Mouse (Mus musculus): ENCODE results near the gene Mapk3.
"Not testable (repeated sequence)": the region's sequence is repeated elsewhere in the genome, so short reads cannot be mapped to it uniquely, and the experiment has no call there.

Mapk3 gene

DNA sequence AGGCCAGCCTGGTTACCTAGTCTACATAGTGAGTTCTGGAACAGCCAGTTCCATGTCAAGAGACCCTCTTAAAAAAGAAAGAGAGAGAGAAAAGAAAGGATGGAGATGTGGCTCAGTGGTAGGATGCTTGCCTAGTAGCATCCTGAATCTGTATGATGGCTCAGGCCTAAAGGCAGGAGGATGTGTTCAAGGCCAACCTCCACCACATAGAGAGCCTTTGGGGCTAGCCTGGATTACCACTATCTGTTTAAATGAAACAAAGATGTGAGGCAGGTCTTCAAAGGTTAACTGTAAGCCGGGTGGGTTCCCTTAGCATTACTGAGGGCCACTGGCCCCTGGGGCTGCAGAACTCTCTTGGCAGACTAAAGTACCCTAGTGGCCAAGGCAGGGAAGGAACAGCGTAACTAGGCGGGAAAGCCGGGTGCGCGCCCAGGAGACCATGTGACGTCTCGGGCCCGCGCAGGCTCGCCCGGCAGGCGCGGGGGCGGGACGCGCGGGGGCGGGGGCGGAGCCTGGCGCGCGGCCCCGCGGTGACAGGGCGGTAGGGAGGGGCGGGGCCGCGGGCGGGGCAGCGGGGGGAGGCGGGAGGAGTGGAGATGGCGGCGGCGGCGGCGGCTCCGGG lies at the start of gene Mapk3:
Gene Mapk3 (plus strand): TSS at position 552 of the 622 bp plus-strand sequence.
- DNase-seq (ENCODE audit: low spot score), result peak; percentile 82

DNA sequence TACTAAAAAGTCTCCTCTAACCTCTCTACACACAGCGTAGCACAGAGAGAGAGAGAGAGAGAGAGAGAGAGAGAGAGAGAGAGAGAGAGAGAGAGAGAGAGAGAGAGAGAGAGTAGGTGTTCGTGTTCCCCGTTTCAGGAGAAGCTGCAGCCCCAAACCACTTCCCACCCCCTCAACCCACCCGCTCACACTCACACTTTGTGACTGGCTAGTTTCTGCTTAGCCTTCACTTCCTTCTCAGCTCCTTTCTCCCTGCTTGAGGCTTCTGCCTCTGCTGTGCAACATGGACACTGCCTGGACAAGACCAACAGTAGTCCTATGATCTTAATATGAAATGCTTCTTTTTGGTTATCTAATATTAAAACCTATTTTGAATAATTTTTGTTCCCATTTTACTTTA lies 49.1 kb upstream of the Mapk3 start:
- DNase-seq (ENCODE audit: low spot score), result no peak

DNA sequence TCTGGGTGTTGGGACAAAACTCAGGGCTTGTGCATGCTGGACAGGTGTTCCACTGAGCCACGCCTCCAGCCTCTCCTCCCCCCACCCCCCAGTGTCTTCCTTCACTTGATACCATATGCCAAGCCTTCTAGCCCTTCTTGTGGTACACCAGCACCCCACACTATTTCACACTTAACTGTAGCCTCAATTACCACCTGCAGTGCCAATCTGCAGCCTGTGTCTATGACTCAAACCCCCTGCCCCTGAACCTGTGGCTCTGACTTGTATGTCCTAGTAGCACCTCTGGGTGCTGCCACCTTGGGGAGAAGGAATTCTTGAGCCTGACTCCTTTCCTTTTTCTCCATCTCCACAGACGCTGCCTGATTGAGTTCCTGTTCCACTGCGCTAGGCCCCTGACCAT lies 47.5 kb upstream of the Mapk3 start:
- DNase-seq (ENCODE audit: low spot score), result no peak

DNA sequence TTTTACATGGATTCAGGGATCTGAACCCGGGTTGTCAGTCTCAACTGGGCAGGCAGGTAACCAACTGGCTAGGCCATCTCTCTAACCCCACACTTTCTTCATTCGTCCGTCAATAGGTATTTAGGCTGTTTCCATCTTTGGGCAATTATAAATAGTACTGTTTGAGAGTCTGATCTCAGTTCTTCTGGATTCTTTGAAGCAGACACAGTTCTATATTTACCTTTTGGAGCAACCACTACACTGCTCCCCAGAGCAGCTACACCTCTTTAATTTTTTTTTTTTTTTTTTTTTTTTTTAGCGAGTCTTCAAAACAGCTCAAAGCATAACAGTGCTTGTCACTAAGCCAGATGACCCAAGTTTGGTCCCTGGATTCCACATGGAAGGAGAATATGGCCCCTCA lies 43.7 kb upstream of the Mapk3 start:
- DNase-seq (ENCODE audit: low spot score), result no peak

DNA sequence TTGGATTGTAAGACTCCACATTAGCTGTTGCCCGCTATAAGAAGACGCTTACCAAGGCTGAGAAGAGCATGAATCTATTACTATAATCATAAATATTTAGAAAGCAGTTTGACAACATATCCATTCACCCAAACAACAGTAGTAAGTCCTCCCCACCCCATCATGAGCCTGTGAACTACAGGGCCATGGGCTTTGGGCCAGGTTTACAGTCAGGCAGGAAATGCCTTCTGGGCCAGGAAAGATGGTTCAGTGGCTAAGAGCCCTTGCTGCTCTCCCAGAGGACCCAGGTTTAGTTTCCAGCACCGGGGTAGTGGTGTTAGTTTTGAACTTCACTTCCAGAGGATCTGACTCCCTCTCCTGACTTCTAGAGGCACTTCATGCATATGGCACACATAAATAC lies 41.8 kb upstream of the Mapk3 start:
- no peak for DNase-seq (ENCODE audit: low spot score)

DNA sequence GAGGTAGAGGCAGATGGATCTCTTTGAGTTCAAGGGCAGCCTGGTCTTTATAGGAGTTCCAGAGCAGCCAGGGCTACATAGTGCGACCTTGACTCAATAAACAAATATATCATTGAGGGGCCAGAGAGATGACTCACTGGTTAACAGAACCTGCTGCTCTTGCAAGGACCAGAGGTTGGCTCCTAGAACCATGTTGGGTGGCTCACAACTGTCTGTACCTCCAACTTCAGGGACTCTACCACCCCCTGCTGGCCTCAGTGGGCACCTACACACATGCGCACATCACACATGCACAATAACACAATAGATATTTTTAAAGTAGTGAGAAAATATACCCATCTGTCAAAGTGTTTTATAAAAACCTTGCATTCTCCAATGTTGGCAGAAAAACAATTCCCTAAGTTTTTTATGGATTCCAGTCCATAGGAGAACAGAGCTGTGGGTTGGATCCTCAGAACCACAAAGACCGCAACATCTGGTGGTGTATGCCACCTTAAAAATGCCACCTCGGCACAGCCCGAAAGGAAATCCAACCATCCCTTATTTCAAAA lies 40.5 kb upstream of the Mapk3 start:
- DNase-seq (ENCODE audit: low spot score), result no peak

DNA sequence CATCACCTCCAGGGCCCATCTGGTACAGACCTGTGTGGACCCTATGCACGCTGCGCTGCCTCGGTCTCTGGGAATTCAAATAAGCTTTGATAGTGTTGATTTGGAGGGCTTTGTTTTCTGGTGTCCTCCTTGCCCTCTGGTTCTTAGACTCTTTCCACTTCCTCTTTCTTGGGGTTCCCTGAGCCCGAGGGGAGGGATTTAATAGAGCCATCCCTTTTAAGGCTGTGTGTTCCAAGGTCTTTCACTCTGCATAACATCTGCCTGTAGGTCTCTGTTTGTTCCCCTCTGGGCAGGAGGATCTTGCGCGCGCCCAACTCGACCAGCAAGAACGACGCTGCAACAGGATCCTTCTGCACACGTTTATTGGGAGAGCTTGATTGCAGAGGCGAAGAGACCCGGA lies 37.8 kb upstream of the Mapk3 start:
- no peak for DNase-seq (ENCODE audit: low spot score)

DNA sequence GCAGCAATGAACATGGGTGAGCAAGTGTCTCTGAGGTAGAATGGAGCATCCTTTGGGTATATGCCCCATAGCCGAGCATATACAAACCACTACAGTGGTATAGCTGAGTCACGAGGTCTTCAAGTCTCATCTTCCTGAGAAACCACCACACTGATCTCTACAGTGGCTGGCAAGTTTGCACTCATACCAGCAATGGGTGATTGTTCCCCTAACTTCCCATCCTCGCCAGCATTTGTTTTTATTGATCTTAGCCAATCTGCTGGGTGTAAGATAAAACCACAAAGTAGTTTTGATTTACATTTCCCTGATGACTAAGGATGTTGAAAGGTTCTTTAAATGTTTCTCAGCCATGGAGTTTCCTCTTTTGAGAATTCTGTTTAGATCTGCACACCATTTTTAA lies 34.3 kb upstream of the Mapk3 start:
- no peak for DNase-seq (ENCODE audit: low spot score)

DNA sequence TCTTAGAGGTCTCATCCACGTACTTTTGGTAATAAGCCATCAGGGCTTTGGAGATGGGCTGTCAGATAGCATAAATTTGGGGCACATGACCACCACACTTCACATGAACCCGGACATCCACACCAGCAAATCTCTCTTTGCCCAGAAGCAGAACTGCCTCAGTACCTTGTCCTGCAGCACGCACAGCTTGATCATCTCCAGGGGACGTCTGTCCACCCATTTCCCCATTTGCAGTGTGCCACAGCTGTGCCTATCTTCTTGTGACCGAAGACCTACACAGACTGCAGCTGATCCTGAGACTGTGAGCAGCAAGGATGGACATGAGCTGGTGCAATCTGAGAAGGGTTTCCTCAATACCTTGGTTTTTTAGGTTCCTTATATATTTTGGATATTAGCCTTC lies 33.7 kb upstream of the Mapk3 start:
- no peak for DNase-seq (ENCODE audit: low spot score)

DNA sequence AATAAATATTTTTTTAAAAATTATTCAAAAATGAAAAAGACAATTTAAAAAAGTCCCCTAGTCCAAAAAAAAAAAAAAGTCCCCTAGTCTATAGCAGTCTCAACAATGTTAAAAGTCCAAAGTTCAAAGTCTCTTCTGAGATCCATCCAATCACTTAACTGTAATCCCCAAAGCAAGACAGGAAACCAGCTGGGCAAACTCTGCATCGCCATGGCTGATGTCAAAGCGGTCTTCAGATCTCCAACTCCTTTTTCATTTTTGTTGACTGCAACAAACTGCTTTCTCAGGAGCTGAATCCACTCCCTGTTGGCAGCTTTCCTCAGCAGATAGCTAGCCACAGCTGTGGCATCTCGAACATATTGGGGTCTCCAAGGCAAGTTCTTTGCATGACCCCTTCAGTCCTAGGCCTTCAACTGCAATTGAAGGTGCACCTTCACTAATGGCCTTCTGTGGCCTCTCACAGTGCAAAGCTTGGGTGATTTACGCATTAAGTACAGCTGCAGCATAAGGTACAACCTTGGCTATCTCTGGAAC lies 29.1 kb upstream of the Mapk3 start:
- not testable (repeated sequence) for DNase-seq (ENCODE audit: low spot score)

DNA sequence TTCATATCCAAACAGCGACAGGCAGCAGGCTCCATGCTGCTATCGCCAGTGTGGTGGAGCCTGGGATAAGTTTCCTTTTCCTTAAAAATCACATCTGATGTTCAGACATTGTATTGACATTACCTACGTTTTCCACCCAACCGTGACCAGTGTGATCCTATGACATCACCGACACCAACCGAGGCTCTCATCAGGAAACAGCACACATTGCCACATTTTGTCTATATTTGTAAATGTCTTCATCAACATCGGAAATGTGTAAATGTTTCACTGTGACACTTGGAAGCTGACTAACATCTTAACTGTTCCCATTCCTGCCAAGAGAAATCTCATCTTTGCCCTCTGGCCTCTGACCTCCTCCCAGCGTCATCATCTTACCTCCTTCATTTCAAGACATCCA lies 23.3 kb upstream of the Mapk3 start:
- no peak for DNase-seq (ENCODE audit: low spot score)

DNA sequence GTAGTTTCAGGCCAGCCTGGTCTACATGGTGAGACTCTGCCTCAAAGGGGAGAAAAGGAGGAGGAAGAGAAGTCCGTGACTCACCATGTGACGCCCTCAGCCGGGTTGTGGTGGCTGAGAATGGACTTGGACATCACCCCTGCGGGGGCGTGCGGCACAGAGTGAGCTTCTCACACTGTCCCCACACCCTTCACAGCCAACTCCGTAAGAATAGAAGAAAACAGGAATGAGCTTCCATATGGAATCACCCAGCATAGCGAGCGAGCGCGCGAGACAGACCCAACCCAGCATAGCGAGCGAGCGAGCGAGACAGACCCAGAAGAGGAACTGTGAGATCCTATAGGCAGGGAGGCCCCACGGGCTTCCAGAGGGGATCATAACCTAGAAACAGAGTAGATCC lies 19.9 kb upstream of the Mapk3 start:
- DNase-seq (ENCODE audit: low spot score), result no peak

DNA sequence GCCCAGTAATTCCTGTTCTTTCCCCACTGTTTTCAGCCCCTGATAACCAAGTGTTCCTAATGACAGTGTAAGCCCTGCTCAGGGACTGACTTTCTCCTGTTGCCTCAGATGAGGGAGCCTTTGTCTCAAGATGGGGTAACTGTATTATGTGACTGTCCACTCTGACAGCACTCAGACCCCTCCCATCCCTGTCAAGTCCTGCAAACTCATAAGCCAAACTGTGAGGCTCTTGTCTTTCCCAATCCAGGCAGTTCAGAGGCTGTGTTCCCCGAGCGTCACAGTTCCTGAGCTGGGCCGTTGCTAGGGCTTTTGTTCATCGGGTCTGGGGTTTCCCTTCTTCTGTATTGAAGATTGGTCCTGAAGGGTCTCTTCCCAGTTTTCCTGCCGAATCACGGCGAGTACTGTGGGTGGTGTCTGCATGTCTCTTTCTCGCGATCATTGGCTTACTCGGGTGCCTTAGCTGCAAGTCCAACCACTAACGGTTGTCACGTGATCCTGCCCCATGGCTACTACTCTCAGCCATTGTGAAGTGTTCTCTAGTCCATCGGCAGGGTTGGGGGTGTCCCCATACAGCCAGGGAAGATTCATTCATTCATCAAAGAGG lies 19.2 kb upstream of the Mapk3 start:
- DNase-seq (ENCODE audit: low spot score), result no peak

DNA sequence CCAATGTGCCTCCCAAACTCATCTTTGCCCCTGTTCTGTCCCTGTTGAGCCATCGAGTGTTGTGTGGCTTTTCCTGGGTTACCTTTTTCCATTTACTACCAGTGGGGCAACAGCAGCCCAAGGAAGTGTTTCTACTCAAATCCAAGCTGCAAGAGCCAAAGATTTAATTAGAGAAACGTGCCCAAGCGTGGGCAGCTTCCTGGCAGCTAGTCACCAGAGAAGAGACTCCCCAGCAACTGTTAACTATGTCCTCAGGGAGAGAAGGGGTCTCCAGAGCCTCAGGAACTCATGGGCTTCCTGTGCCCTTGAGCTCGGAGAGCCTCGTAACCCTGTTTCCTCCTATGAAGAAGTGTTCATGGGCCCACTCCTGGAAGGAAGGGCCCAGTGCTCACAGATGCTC lies 18.4 kb upstream of the Mapk3 start:
- no peak for DNase-seq (ENCODE audit: low spot score)

DNA sequence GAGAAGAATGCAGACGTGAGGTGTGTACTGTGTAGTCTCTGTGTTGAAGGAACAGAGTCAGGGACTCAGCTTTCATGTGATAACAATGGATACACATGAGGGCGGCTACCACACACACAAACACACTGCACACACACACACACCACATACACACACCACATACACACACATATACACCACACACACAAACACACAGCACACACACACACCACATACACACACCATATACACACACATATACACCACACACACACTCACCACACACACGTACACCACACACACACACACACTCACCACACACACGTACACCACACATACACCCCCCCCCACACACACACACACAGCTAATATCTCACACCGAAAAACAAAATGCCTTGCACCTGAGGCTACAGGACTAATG lies 17.9 kb upstream of the Mapk3 start:
- DNase-seq (ENCODE audit: low spot score), result no peak

DNA sequence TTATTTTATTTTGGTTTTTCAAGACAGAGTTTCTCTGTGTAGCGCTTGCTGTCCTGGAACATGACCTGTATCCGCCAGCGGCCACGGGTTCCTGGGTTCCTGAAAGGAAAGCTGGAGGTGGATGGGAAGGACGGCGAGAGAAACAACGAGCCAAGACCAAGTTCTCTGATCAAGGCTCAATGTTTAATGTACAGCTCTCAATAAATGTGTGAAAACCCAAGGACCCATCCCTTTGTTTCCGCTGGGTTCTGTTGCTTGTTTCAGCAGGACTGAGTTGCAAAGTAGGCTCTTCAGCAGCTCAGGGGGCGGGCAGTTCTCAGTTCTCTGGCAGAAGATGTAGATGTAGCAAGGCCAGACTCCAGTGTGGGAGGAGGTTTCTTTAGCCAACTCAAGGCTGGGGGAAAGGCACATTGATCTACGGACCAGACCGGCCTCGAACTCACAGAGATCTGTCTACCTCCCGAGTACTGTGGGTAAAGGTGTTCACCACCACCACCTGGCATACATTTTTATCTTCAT lies 17.4 kb upstream of the Mapk3 start:
- no peak for DNase-seq (ENCODE audit: low spot score)

DNA sequence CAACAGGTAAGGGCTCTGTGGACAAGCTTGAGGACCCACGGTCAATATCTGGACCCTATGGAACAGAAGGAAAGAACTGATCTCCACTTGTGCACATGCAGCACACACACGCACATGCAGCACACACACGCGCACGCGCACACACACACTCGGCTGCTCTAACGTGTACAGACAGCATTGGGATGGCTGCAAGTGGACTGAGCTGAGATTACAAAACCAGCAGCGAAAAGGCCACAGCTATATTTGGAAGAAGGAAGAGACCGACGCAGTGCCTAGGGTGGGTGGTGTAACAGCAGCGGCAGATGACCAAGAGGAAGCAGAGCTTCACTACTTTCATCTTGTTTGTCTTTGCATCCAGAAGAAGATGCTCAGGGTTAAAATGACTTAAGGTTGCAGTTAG lies 13.3 kb upstream of the Mapk3 start:
- no peak for DNase-seq (ENCODE audit: low spot score)

DNA sequence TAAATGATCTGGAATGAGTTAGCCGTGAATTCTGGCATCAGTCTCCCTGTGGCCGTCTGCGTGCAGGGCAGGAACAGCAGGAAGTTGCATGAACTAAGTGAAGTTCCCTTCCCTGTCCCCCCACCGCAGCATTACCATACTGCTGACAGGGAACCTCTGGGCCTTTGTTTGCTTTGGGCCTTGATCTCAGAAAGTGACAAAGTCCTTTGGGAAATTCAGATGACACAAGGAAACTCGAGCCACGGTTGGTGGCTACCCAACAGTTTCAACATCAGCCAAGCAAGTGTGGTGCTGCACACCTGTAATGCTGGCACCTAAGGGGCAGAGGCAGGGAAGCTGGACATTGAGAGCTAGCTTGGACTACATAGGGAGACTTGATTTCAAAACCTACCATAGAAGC lies 12.6 kb upstream of the Mapk3 start:
- DNase-seq (ENCODE audit: low spot score), result no peak

DNA sequence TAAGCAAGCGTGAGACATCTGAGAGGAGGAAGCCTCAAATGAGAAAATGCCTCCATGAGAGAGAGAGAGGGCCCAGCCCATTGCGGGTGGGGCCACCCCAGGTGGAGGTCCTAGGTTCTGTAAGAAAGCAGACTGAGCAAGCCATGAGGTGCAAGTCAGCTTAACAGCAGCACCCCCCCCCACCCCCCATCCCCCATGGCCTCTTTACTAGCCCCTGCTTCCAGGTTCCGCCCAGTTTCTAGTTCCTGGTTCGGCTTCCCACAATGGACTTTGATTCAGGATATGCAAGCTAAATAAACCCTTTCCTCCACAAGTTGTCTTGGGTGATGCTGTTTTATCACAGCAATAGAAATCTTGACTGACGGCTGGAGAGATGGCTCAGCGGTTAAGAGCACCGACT lies 10.6 kb upstream of the Mapk3 start:
- DNase-seq (ENCODE audit: low spot score), result no peak

DNA sequence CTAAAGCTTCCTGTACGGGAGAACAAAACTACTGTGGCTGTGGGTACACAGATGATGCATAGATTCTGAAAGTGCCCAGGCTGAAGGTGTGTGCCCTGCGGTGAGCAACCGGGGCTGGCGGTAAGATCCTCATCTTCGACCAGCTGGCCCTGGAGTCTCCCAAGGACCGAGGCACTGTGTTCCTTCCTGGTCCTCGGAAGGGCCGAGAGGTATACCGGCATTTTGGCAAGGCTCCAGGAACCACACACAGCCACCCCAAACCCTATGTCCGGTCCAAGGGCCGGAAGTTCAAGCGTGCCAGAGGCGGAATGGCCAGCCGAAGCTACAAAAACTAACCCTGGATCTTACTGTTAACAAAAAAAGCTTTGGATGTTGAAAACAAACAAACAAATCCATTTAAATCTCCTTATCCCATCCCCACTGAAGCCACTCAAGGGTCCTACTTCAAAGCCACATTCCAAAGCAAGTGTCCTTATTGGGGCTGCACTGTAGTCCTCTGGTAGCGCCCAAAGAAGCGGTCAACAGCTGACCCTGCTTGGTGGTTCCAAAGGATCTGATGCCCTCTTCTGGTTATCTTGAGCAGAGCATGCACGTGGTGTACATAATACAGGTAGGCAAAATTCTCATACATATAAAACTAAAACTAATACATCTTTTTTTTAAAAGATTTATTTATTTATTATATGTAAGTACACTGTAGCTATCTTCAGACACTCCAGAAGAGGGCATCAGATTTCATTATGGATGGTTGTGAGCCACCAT lies 9.6 kb upstream of the Mapk3 start:
- DNase-seq (ENCODE audit: low spot score), result no peak

DNA sequence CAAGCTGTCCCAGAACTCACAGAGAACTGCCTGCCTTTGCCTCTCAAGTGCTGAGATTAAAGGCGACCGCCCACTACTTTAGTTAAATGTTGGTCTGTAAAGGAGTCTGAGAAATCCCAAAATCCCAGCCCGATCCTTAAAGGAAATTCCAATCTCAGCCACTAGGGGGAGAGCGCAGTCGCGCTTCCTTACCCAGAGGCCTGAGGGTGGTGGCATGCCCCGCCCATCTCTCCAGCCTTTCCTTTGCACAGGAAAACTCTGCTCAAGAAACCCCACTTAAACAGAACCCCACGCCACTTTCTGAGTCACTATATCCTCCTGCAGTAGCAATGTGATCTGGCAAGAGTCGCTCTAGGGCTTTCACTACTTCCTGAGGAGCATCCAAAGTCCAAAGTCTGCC lies 4.5 kb upstream of the Mapk3 start:
- peak; percentile 53 for DNase-seq (ENCODE audit: low spot score)

DNA sequence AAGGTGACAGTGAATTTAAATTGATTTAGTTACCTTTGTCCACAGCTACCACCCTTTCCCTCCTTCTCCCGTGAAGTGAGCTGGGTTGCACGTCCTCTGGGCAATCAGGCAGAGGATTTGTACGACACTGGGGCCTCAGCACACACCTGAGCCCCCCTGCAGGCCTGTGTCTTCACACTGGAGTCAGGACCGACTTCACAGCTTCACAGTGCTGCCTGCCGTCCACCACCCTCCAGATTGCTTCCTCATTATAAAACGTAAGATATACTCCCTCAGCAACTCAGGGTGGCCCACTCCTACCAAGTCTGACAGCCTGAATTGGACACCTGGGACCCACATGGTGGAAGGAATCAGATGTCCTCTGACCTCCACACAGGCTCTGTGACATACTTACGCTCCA lies 862 bp upstream of the Mapk3 start:
- DNase-seq (ENCODE audit: low spot score), result no peak
